Mouse (Mus musculus) thymus, adult 2 months (tissue): ENCODE measurements around the gene Alcam. TPM values are rescaled to one million over a fixed set of nuclear protein-coding genes. Genes with fewer than 3 reads are reported as not detected.

Source experiments
- DNase-seq: peaks from one replicate; pipeline ENCODE4 v3.0.0; 2021
- H3K27ac ChIP-seq: fragments of 200-500 bp; 2 replicates; pipeline ENCODE4 v1.5.1; 2012; ENCODE audit warnings: low read length, control low read depth; ENCODE audit not compliant: control insufficient read depth, insufficient read depth
- H3K27me3 ChIP-seq: fragments of 200-500 bp; 2 replicates; pipeline ENCODE4 v1.6.1; 2012; ENCODE audit warnings: mild to moderate bottlenecking, low read length, moderate library complexity, mixed read lengths; ENCODE audit not compliant: control insufficient read depth, insufficient read depth
- H3K36me3 ChIP-seq: fragments of 200-500 bp; 2 replicates; pipeline ENCODE4 v1.6.1; 2012; ENCODE audit warnings: mild to moderate bottlenecking, low read length, moderate library complexity; ENCODE audit not compliant: control insufficient read depth, insufficient read depth
- H3K4me1 ChIP-seq: fragments of 200-500 bp; replicated peaks from 2 replicates; pipeline ENCODE4 v1.6.1; 2012; ENCODE audit warnings: low read length; ENCODE audit not compliant: control insufficient read depth, insufficient read depth
- H3K4me3 ChIP-seq: fragments of 200-500 bp; 2 replicates; pipeline ENCODE4 v1.5.1; 2012; ENCODE audit warnings: mild to moderate bottlenecking, low read length, control low read depth, moderate library complexity; ENCODE audit not compliant: control insufficient read depth, insufficient read depth
- CTCF ChIP-seq: fragments of 200-500 bp; IDR thresholded peaks from 2 replicates; pipeline ENCODE4 v1.5.1; 2012; ENCODE audit warnings: mild to moderate bottlenecking, control low read depth, low read length, moderate library complexity, borderline replicate concordance; ENCODE audit not compliant: control insufficient read depth, poor library complexity, insufficient read depth; ENCODE audit errors: extremely low read depth
- POLR2A ChIP-seq: fragments of 200-500 bp; IDR thresholded peaks from 2 replicates; pipeline ENCODE4 v1.6.1; 2012; ENCODE audit warnings: mild to moderate bottlenecking, low read length, control low read depth, moderate library complexity; ENCODE audit not compliant: control insufficient read depth, poor library complexity, insufficient read depth; ENCODE audit errors: extremely low read depth
- WGBS: fragments of 180-500 bp; shearing (Covaris S2); methylation state at CpG from one replicate; pipeline ENCODE4 v1.1.7; 2018; 5-methylcytosine and 5-hydroxymethylcytosine counted together
- polyA plus RNA-seq: library from polyadenylated mRNA; depleted of rRNA; stranded (reverse); fragments of >200 nt; gene quantifications from 2 replicates; pipeline ENCODE4 v1.2.3, GENCODE M21; 2012

Gene Alcam
- polyA plus RNA-seq, 1 experiment, result 7.7 TPM

DNA sequence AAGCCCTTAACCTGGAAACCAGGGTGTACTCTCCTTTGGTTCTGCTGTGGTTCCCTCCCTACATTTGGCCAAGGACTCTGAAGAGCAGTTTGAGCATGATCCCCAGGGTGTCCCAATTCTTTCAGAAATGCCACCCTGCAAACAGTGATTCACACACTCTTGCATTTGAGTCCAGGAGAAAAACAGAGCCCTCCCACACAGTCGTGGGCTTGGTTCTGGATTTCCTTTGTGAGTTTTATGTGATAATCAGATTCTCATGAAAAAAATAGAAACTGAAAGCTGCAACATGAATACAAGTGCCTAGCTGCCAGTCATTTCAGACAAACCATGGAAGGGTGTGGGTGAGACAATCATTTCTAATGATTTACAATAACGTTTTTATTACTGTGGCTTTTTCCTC is 223.9 kb downstream of the Alcam start:
- Histone ChIP-seq H3K27me3 (no peaks in the 10 kb centered on the region), H3K27ac (no peak overlapping the region), H3K4me3 (no peak overlapping the region), H3K36me3 (no peaks in the 10 kb centered on the region), H3K4me1 (no peaks in the 10 kb centered on the region)
- no peak for DNase-seq
- TF ChIP-seq POLR2A, result no peak
- 31% methylated on average over 2 of the region's 2 CpGs for WGBS

GRCm38 (mm10) chr16:52229446-52229845 is 224.4 kb downstream of the Alcam start:
- 90% methylated on average over 7 of the region's 7 CpGs for WGBS
- Histone ChIP-seq H3K27ac (no peak overlapping the region), H3K4me3 (no peak overlapping the region), H3K27me3 (no peaks in the 10 kb centered on the region), H3K36me3 (no peaks in the 10 kb centered on the region), H3K4me1 (no peaks in the 10 kb centered on the region)
- no peak for DNase-seq
- TF ChIP-seq POLR2A (no peak), CTCF (no peak)

DNA sequence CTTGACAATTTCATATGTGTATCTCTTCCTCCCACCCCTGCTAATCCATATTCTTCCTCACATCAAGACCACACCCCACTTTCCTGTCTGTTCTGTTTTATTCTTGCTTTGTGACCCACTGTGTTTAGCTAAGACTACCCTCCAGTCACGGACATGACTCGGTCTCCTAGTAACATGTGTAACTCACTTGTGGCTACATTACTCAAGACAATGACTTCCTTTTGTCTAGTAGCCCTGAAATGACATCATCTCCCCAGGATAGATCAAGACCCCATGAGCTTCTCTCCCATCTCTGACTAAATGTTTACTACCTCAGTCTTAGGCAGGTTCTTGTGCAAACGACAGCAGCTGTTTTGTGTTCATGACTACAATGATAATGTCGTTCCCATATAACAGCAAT is 231.0 kb downstream of the Alcam start:
- no peaks in the 10 kb centered on the region for H3K4me1 ChIP-seq
- no peaks in the 10 kb centered on the region for H3K27me3 ChIP-seq
- H3K4me3 ChIP-seq, result no peak overlapping the region
- H3K36me3 ChIP-seq, result no peaks in the 10 kb centered on the region
- H3K27ac ChIP-seq, result no peak overlapping the region
- WGBS, result 86% methylated on average over 4 of the region's 4 CpGs
- DNase-seq, result no peak
- TF ChIP-seq POLR2A (no peak), CTCF (no peak)

DNA sequence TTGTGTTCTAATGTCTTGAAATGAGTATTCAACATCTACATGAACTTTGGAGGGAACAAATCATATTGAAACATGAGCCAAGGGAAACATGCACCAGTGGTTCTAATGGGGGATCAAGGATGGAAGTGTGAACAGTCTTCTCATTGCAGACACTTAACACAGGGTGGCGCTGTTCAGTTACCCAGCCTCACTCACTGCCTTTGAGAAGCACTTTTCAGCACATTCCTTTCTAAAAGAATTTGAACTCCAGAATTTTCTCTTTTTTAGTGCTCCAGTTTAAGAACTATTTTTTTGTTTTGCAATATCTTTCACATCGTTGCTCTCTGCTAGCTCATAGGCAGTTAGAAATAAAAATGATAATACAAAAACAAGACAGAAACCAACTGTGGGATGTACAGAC is 234.8 kb downstream of the Alcam start:
- no peak overlapping the region for H3K4me3 ChIP-seq
- H3K27ac ChIP-seq, result no peak overlapping the region
- WGBS, result 26% methylated on average over 2 of the region's 2 CpGs
- no peak for TF ChIP-seq POLR2A
- TF ChIP-seq CTCF, result no peak
- no peaks in the 10 kb centered on the region for H3K4me1 ChIP-seq
- DNase-seq, result peak; percentile 19
- no peaks in the 10 kb centered on the region for H3K36me3 ChIP-seq
- H3K27me3 ChIP-seq, result no peaks in the 10 kb centered on the region

DNA sequence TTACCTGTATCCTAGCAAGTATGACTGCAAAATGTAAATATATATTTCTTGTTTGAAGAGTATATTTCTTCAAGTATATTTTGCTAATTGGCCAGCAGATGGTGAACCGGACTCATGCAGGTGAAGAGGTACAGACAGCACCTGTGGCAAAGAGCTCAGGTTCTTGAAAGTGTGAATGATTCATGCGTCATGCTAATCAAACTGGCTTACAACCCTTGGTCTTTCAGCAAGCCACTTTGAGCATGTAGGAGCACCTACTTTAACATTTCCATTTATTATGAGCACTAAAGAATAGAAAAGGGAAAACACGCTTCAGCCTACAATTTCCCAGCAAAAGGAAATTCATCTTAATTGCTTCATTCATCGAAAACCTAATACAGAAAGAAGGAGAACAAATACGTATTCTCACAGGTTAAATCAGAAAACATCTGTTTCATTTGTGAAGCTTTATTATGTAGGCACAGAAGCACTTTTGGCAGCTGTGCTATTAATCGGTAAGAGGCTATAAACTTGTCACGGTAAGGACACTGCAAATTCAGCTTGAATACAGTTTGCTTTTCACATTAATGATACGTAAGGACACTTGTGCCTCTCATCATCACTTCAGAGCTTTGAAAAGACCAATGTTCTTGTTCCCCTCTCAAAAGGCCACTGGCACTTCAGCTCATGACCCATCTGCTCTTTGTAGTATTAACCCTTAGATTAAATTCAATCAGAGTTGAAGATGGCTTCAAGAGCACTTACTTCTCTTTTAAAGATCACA is 242.8 kb downstream of the Alcam start:
- WGBS, result 97% methylated on average over 8 of the region's 8 CpGs
- H3K27ac ChIP-seq, result no peak overlapping the region

DNA sequence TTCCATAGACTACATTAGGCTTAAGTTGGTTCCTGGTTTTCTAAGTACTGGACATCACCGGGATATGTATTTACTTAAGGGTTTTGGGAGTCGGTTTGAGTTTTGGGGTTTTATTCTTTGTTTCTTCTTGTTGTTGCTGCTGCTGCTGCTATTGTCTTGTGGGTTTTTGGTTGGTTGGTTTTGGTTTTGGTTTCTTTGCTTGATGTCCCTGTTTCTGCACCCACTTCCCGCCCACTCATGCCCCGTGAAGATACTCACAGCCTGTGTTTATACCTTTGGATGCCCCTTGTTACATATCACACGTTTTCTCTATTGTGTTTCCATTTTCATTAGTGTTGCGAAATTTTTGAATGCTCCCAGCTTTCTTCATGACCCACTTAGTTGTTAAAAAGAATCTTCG is 253.8 kb downstream of the Alcam start:
- DNase-seq, result peak; percentile 33
- Histone ChIP-seq H3K4me1 (0 out of 2 replicates have a peak, but pooled peaks cover 2% of the 10 kb centered on the region), H3K36me3 (no peaks in the 10 kb centered on the region), H3K4me3 (no peak overlapping the region), H3K27me3 (no peaks in the 10 kb centered on the region), H3K27ac (no peak overlapping the region)
- WGBS, result 32% methylated on average over 7 of the region's 7 CpGs
- TF ChIP-seq CTCF, result no peak
- TF ChIP-seq POLR2A, result no peak

More for the DNA sequence above, 242.8 kb downstream of the Alcam start:
- Histone ChIP-seq H3K27me3 (no peaks in the 10 kb centered on the region), H3K4me3 (no peak overlapping the region), H3K4me1 (no peaks in the 10 kb centered on the region), H3K36me3 (peaks cover under 1% of the 10 kb centered on the region; the same call in 1 of the 2 replicates)
- DNase-seq, result no peak
- no peak for TF ChIP-seq CTCF
- TF ChIP-seq POLR2A, result no peak
